Mouse (Mus musculus): ENCODE data around the gene Ttc39b.

DNA sequence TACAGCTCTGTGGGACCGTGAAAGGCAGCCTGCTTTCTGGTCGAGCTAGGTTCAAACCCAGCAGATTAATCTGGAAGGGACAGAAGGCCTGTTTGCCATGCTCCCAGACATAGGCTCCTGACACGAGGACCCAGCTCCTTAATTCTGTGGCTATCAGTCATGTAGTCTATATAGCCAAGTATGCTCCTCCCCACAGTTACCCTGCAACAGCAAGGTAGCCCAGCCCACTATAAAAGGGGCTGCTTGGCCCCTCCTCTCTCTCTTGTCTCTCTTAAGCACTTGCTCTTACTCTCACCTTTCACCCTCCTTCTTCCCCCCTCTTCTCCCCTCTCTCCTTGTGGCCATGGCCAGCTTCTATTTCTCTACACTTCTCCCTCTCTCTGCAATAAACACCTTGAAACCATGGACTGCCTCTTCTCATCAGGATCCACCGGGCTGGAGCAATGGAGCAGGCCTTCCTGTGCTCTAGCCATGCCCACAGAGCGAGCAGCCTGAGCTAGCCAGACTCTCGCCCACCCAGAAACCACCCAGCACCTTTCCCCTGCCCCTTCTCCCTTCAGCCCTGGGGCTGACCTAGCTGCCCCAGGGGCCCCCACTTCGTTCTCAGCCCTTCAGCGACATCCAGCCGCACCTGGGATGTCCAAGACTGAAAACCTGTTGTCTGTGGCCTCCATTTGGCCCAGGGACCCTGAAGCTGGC lies 51.0 kb downstream of the Ttc39b start:
- TF ChIP-seq CTCF (IDR thresholded peaks at IDR 0.05; ENCODE audit: low read depth, low read length), result no peak
- no peak for TF ChIP-seq POLR2AphosphoS5 (IDR thresholded peaks at IDR 0.05; ENCODE audit: insufficient replicate concordance, low read depth, low read length)
- TF ChIP-seq TAL1 (conservative IDR thresholded peaks at IDR 0.05; ENCODE audit: low read depth, low read length), result no peak
- no peak for TF ChIP-seq GATA1 (IDR thresholded peaks at IDR 0.05; ENCODE audit: borderline replicate concordance, low read length)
- TF ChIP-seq GATA2 (IDR thresholded peaks at IDR 0.05; ENCODE audit: borderline replicate concordance, low read depth, low read length), result no peak

Data from G1E (cell line).